Mouse (Mus musculus) lung, postnatal 36 days (tissue): ENCODE results near the gene Fscb.

Experiments used
- DNase-seq: peaks from one replicate; pipeline ENCODE4 v3.0.0; 2022; ENCODE audit warnings: mixed read lengths

Gene Fscb

DNA sequence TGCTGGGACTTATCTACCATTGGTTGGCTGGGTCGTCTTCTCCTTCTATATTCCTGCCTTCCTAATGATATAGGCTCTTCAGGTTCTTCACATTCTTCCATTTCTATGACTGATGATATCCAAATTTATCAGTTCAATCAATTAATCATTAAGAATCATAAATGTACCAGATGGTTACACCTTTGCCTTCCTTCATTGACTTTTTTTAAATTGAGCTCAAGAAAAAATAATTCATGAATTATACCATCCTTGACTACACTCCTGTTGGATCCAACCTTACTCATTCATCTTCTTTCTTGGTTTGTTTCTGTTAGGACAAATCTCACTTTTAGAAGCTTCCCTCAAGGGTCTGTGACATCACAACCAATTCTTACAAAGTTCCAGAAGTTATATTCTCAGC, at the start of gene Fscb:
Gene Fscb (minus strand): TSS at position 101 of the 400 bp plus-strand sequence.
- no peak for DNase-seq

GRCm38 (mm10) chr12:64516775-64517174, 42.3 kb upstream of the Fscb start:
- DNase-seq, result no peak

DNA sequence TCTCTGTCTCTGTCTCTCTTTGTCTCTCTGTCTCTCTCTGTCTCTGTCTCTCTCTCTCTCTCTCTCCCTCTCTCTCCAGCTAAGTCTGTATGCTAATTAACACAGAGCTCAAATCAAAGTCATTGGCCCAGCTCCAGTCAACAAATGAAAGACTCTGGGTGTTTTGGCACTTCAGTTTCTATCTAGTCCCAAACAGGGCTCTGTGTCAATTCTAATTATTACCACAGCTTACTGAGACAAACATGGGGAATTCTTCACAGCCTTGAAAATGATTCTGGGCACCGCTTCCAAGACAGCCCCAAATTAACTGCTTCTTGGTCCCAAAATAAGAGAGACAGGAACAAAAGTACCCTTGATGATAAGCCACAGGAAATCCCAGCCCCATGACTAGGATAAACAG, 38.9 kb upstream of the Fscb start:
- no peak for DNase-seq

- DNase-seq, result no peak
Measured at GRCm38 (mm10) chr12:64497706-64498105, 23.2 kb upstream of the Fscb start.

DNA sequence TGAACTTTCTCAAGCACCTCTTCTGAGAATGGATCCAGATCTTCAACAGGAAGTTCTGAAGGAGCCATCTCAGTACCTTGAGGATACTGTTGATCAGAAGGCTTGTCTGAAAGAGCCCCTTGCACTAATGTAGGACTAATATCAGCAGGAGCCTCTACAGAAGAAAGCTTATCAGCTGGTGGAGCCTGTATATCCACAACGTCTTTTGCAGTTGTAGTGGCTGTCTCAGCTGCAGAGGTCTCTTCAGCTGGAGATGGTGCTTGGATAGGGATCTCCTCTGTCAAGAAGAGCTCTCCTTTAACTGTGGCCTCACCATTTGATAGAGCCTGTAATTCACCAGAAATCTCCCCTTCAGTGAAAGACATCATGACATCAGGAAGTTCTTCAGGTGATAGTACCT, 875 bp downstream of the Fscb start:
- no peak for DNase-seq

DNA sequence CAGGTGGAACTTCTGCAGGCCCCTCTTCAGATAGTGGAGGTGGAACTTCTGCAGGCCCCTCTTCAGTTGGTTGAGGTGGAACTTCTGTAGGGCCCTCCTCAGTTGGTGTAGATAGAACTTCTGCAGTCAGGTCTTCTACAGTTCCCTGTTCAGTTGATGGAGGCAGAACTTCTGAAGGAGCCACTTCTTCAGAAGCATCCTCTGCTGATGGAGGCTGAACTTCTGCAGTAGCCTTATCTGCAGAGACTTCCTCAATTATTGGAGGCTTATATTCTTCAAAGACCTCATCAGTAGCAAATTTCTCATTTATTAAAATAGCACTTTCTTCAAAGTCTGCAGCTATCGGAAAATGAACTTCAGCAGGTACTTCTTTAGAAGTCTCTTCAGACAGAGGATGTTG, 1.4 kb downstream of the Fscb start:
- no peak for DNase-seq

DNA sequence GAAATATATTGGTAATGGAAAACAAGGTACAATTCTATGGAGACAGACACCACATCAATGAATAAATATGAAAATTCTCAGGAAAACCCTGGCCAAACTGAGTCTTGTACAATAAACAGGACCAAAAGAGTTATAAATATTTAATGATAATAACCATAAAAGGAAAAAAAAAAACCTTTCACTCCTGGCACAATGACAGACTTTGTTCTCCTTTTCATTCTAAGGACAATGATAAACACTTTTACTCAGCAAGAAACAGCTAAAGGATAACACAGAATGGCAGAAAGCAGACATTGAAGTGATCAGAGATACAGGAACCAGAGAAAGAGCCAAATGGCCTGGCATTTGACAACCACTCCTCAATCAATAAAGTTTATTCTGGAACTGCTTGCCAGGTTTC, 19.3 kb downstream of the Fscb start:
- no peak for DNase-seq

DNA sequence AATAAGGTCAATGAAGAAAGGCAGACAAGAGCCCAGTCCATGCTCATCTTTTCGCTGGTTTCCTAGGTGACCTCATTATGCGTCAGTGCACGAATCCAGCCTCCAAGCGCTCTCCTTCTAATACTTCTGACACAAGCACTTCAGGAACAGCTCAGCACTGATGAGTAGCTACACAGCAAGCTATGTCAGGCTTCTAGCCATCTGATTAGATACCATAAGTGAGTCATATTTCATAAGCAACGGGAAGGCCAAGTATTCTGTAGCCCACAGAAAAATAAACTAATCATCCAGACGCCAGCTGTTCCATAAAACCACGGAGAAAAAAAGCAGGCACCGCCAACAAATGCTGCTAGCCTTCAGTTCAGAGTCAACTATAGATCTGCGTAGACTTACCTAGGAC, 24.6 kb downstream of the Fscb start:
- DNase-seq, result no peak

- no peak for DNase-seq
Measured at GRCm38 (mm10) chr12:64436675-64437074, 37.8 kb downstream of the Fscb start.
